ENCODE assay signal across 1 mouse cellular context in the genomic region with DNA sequence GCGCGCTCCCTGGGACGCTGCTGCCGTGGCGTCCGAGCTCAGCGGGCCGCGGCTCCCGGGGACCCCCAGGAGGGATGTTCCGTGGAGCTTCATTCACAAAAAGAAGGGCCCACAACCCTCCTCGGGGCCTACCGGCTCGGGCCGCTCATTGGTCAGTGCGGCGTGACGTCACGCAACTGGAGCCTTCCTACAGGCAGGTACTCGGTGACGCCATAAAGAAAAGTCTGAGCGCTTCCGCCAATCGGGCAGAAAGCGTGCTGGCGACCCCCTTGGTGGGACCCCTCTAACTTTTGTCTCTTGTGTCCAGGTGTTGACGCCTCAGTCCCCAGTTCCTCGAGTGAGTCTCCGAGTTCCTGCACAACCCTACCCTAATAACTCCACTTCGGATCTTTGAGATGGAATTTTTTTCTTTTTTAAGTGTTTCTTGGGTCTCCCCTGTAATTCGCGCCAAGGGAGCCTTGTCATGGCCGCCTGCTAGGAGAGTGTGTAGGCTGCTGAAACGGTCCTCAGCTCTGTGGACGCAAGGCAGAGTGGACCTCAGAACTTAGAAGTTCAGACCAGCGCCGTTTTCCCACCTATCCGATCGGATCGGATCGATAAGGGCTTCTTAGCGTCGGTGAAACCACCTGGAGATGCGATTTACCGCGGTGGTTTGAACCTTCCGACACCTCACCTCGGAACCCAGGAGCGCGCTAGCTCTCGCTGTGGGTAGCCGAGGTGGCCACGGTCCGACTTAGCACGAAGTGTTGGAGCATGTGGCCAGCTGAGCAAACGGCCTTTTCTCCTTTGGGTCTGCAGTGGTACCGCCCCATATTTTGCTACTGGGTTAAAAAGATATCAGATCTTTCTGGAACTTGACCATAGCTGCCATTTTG.
TF ChIP-seq lines count a peak whose summit lies in the region.

A gene (minus strand): TSS at position 412 of the 875 bp plus-strand sequence.

TF ChIP-seq in MEL, 35 proteins besides CTCF, POLR2A, EP300 and RAD21 (continued from another document):
- no peak for TF ChIP-seq ZKSCAN1 (IDR thresholded peaks at IDR 0.05; ENCODE audit: low read depth, low read length)
- TF ChIP-seq BHLHE40 (IDR thresholded peaks at IDR 0.05; ENCODE audit: borderline replicate concordance, low read depth, low read length), result no peak
- no peak for TF ChIP-seq RCOR1 (IDR thresholded peaks at IDR 0.05; ENCODE audit: low read depth, low read length)
- TF ChIP-seq POLR2AphosphoS5 (IDR thresholded peaks at IDR 0.05; ENCODE audit: borderline replicate concordance, low read depth, low read length), result no peak
- no peak for TF ChIP-seq GABPA (IDR thresholded peaks at IDR 0.05; ENCODE audit: low read depth, low read length)
- TF ChIP-seq GATA1 (IDR thresholded peaks at IDR 0.05; ENCODE audit: low read depth, low read length), result no peak
- peak; percentile 47 for TF ChIP-seq MAX (IDR thresholded peaks at IDR 0.05; ENCODE audit: low read length)
- no peak for TF ChIP-seq USF1 (IDR thresholded peaks at IDR 0.05; ENCODE audit: low read depth, low read length)
- TF ChIP-seq ZC3H11A (IDR thresholded peaks at IDR 0.05; ENCODE audit: low read depth, low read length), result no peak
- peak; percentile 93 for TF ChIP-seq TBP (IDR thresholded peaks at IDR 0.05; ENCODE audit: low read depth, low read length)
- no peak for TF ChIP-seq ZMIZ1 (IDR thresholded peaks at IDR 0.05; ENCODE audit: low read depth, low read length)
- TF ChIP-seq MAFK (IDR thresholded peaks at IDR 0.05; ENCODE audit: borderline replicate concordance, low read depth, low read length), result no peak
- peak; percentile 45 for TF ChIP-seq SIN3A (IDR thresholded peaks at IDR 0.05; ENCODE audit: low read length)
- no peak; the same call in 1 of the 2 replicates for TF ChIP-seq CHD1 (IDR thresholded peaks at IDR 0.05; ENCODE audit: low read depth, low read length)
- peak; percentile 71 for TF ChIP-seq NELFE (IDR thresholded peaks at IDR 0.05; ENCODE audit: low read depth, low read length)
TF ChIP-seq in MEL: peak in this region for 11.
